Mouse (Mus musculus) layer of hippocampus, adult 6 months (tissue): ENCODE results near the gene Snx19. TPM values are rescaled to one million over a fixed set of nuclear protein-coding genes. Genes with fewer than 3 reads are reported as not detected.

Experiments
- long read RNA-seq, 2 experiments: library from polyadenylated mRNA; unstranded; transcript quantifications; one replicate each; pipeline ENCODE4 v2.0.0; 2019 to 2020
- polyA plus RNA-seq: library from polyadenylated mRNA; unstranded; fragments of <200 nt; fragmentation: Nextera tagmentation; gene quantifications from 2 replicates; pipeline ENCODE4 v1.2.3, GENCODE M21; 2021

The Snx19 gene
- 18.6 and 19.1 TPM in 2 replicates for polyA plus RNA-seq
- long read RNA-seq, experiment 1, full-length matches to known transcripts = 8 of 43 reads
- long read RNA-seq, experiment 1, partial matches to known transcripts = 9 of 43 reads
- long read RNA-seq, experiment 1, other reads (novel, unspliced or antisense) = 26 of 43 reads
- long read RNA-seq, experiment 2, full-length matches to known transcripts = 103 of 144 reads
- long read RNA-seq, experiment 2, partial matches to known transcripts = 19 of 144 reads
- long read RNA-seq, experiment 2, other reads (novel, unspliced or antisense) = 22 of 144 reads

GRCm38 (mm10) chr9:30426882-30427632 lies at the start of gene Snx19:
Gene Snx19 (plus strand): TSS chr9:30427108.

